Comparison of ENCODE assay signal across 27 mouse cellular contexts in genomic region chr6:119399371-119399770, GRCm38 (mm10).
"Had no signal": no experiment of that assay in that cellular context is flagged by ENCODE, and none has a peak within 500 bp of the region (broad histone marks: within the 10 kb centered on the region; RNA-seq: fewer than 3 reads in every experiment).

No protein-coding gene starts in this region.

- DNase-seq: gastrocnemius, adult 2 months; gastrocnemius, postnatal 10 days; gastrocnemius, postnatal 25 days; heart, adult 18-20 months; heart, postnatal 14 days; heart, postnatal 36 days; kidney, adult 11 months; kidney, adult 2 months; kidney, adult 9 months; kidney, postnatal 14 days; kidney, postnatal 36 days; layer of hippocampus, adult 9-11 months; layer of hippocampus, postnatal 36 days; left cerebral cortex, postnatal 4 days; liver, embryonic 13.5 days had no signal

- H3K36me3 ChIP-seq: heart, embryonic 13.5 days; heart, embryonic 15.5 days; hindbrain, embryonic 13.5 days; hindbrain, embryonic 15.5 days; kidney, embryonic 15.5 days; limb, embryonic 13.5 days; limb, embryonic 15.5 days; liver, embryonic 13.5 days; liver, embryonic 15.5 days had no signal

- H3K4me1 ChIP-seq: hindbrain, embryonic 13.5 days; hindbrain, embryonic 15.5 days; kidney, embryonic 15.5 days; limb, embryonic 13.5 days; limb, embryonic 15.5 days had no signal

- ATAC-seq: hindbrain, postnatal 0 days; intestine, embryonic 16.5 days had no signal

- H3K9ac ChIP-seq: heart, embryonic 13.5 days; heart, embryonic 15.5 days; hindbrain, embryonic 13.5 days; hindbrain, embryonic 15.5 days; kidney, embryonic 15.5 days; limb, embryonic 13.5 days; limb, embryonic 15.5 days; liver, embryonic 13.5 days; liver, embryonic 15.5 days had no signal

- H3K27ac ChIP-seq: gastrocnemius, adult 2 months; heart, embryonic 13.5 days; heart, embryonic 15.5 days; hindbrain, embryonic 13.5 days; hindbrain, embryonic 15.5 days; hindbrain, postnatal 0 days; kidney, embryonic 15.5 days; kidney, postnatal 0 days; limb, embryonic 13.5 days; limb, embryonic 15.5 days; liver, embryonic 13.5 days; liver, embryonic 15.5 days had no signal

- H3K4me2 ChIP-seq: heart, embryonic 11.5 days; heart, embryonic 13.5 days; heart, embryonic 15.5 days; hindbrain, embryonic 13.5 days; hindbrain, embryonic 15.5 days; kidney, embryonic 15.5 days; limb, embryonic 13.5 days; limb, embryonic 15.5 days; liver, embryonic 13.5 days; liver, embryonic 15.5 days had no signal

- H3K27me3 ChIP-seq: heart, embryonic 13.5 days; heart, embryonic 15.5 days; hindbrain, embryonic 13.5 days; hindbrain, embryonic 15.5 days; kidney, embryonic 15.5 days; limb, embryonic 13.5 days; limb, embryonic 15.5 days; liver, embryonic 13.5 days; liver, embryonic 15.5 days had no signal

- H3K4me3 ChIP-seq: gastrocnemius, adult 2 months; heart, embryonic 13.5 days; heart, embryonic 15.5 days; hindbrain, embryonic 13.5 days; hindbrain, embryonic 15.5 days; kidney, embryonic 15.5 days; limb, embryonic 13.5 days; limb, embryonic 15.5 days; liver, embryonic 13.5 days; liver, embryonic 15.5 days had no signal

- H3K9me3 ChIP-seq: heart, embryonic 13.5 days; heart, embryonic 15.5 days; hindbrain, embryonic 13.5 days; hindbrain, embryonic 15.5 days; kidney, embryonic 15.5 days; limb, embryonic 13.5 days; limb, embryonic 15.5 days; liver, embryonic 13.5 days; liver, embryonic 15.5 days had no signal
